Mouse (Mus musculus) olfactory bulb, adult 2 months (tissue): ENCODE measurements at regions not wholly inside any gene's neighbourhood (a gene's known extent, or its start where the extent isn't known, plus 50 kb on each side); places are given as distances from the start of the nearest gene placed in this dataset.

Source experiments
- H3K27ac ChIP-seq: fragments of 200-500 bp; 2 replicates; pipeline ENCODE4 v1.5.1; 2012; ENCODE audit warnings: low read depth, low read length; ENCODE audit not compliant: insufficient read depth
- H3K4me1 ChIP-seq: fragments of 200-500 bp; 2 replicates; pipeline ENCODE4 v1.6.1; 2012; ENCODE audit warnings: low read length; ENCODE audit not compliant: control insufficient read depth, insufficient read depth
- H3K4me3 ChIP-seq: fragments of 200-500 bp; 2 replicates; pipeline ENCODE4 v1.5.1; 2012; ENCODE audit warnings: mild to moderate bottlenecking, low read depth, low read length, moderate library complexity; ENCODE audit not compliant: insufficient read depth
- CTCF ChIP-seq: fragments of 200-500 bp; IDR thresholded peaks from 2 replicates; pipeline ENCODE4 v1.5.1; 2012; ENCODE audit warnings: low read depth, mild to moderate bottlenecking, low read length, moderate library complexity; ENCODE audit not compliant: insufficient read depth
- POLR2A ChIP-seq: fragments of 200-500 bp; IDR thresholded peaks from 2 replicates; pipeline ENCODE4 v1.6.1; 2012; ENCODE audit warnings: mild to moderate bottlenecking, low read depth, low read length, moderate library complexity; ENCODE audit not compliant: insufficient read depth
- WGBS: fragments of 180-500 bp; shearing (Covaris S2); methylation state at CpG from one replicate; pipeline ENCODE4 v1.1.7; 2018; 5-methylcytosine and 5-hydroxymethylcytosine counted together

DNA sequence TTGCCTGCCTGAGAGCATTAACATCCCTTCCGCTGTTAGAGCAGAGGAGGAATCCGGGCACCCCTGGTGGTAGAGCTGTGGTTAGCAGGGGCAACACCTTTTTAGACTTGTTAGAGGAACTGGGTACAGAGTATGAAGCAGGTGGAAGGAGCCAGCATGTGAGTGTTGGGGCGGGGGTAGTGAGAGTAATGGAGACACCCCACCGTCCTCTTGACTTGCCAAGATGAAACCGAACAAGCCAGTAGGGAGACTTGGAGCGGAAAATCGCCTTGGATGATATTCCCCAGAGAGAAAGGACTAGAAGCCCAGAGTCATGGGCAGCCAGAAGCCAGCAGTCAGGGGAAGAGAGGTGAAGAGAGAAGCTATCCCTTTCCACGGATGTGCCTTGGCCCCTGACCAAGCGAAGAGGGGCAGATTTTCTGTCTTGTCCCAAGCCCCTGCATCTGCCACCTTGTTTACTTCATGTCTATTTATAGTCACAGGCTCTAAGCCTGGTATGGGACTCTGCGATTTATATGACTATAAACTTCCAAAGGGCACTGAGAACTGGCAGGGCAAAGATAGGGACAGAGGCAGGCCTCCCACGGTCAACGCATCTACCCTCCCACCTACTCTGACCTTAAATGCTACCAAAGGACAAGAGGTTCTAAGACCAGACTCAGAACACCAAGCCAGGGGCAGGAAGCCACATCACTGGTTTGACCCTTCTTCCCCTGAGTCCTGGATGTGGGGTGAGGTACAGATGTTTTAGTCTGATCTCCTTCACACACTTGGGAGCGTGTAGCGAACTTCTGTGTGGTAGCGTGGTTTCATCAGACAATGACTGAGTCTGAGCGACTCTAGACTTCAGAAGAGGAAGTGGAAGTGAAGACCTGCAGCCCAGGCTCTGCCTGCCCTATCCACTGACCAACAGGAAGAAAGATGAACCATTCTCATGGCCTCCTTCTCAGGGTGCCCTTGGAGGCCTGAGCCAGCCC is 55.9 kb upstream of the Btrc start:
- no peak overlapping the region for H3K4me3 ChIP-seq
- peaks cover 23% of the 10 kb centered on the region for H3K4me1 ChIP-seq
- WGBS: 66% methylated on average over 16 of the region's 16 CpGs
- TF ChIP-seq CTCF (no peak), POLR2A (no peak)
- H3K27ac ChIP-seq: no peak overlapping the region

GRCm38 (mm10) chr19:45308676-45309275 is 54.8 kb upstream of the Btrc start:
- Histone ChIP-seq H3K4me3 (no peak overlapping the region), H3K4me1 (peaks cover 24% of the 10 kb centered on the region), H3K27ac (no peak overlapping the region)
- TF ChIP-seq POLR2A (no peak), CTCF (no peak)
- 63% methylated on average over 8 of the region's 8 CpGs for WGBS

DNA sequence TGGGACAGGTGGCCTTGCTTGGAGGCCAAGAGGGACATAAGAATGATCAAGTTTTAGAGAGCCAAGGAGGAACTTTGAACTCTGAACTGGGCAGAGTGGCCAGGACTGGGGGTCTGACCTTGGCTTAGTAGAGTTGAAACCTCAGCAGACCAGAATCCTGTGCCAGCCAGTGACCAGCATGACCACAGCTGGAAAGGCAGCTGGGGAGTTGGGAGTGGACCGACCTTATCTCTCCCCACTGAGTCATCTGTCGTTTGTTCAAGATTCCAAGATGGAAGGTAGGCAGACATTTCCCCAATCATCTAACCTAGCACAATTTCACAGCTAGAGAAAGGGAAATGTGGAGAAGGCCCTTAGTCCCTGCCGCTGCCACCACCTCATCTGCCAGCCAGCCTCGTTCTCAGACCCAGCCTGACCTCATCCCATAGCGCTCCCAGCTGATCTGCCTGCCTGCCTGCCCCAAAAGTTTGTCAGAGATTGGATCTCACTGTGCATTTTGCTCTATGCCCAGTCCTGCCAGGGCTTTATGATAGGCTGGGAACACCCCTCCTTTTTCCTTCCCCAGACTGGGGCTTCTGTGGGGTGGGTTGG is 53.1 kb upstream of the Btrc start:
- Histone ChIP-seq H3K4me1 (peaks cover 19% of the 10 kb centered on the region), H3K27ac (no peak overlapping the region), H3K4me3 (no peak overlapping the region)
- 57% methylated on average over 5 of the region's 5 CpGs for WGBS
- no peak for TF ChIP-seq POLR2A
- TF ChIP-seq CTCF: no peak

GRCm38 (mm10) chr19:45310944-45311603 is 52.5 kb upstream of the Btrc start:
- 22% methylated on average over 15 of the region's 15 CpGs for WGBS
- Histone ChIP-seq H3K4me3 (no peak overlapping the region), H3K27ac (no peak overlapping the region), H3K4me1 (peaks cover 19% of the 10 kb centered on the region)
- TF ChIP-seq POLR2A (no peak), CTCF (no peak)

DNA sequence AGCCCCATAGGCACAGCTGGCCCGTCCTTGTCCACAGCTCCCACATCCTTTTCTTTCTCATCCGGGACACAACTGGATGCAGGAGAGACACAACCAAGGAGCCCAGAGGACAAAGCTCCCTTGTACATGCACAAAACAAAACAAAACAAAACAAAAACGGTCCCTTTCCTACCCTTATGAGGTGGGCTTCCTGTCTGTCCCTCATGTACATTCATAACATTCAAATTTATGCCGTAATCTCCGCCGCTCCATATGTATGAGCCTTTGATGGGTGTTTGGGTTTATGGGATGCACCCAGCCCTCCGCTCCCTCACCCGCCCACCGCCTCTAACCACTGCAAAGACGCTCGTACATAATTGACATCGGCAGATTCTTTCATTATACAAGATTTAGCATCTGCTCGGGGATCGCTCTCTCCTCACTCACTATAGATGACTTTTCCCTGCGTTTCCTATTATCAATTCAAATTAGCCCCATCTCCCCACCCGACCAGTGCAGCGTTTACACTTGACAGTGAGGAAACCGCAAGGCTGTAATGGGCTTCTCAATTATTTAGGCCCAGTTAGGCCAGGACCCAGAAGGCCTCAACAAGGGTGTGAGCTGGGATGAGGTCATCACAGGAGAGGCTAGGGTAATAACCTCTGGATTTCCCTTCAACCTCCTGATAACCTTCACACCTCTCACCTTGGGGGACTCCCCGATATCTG is 51.5 kb upstream of the Btrc start:
- WGBS: 68% methylated on average over 19 of the region's 19 CpGs
- H3K27ac ChIP-seq: no peak overlapping the region

DNA sequence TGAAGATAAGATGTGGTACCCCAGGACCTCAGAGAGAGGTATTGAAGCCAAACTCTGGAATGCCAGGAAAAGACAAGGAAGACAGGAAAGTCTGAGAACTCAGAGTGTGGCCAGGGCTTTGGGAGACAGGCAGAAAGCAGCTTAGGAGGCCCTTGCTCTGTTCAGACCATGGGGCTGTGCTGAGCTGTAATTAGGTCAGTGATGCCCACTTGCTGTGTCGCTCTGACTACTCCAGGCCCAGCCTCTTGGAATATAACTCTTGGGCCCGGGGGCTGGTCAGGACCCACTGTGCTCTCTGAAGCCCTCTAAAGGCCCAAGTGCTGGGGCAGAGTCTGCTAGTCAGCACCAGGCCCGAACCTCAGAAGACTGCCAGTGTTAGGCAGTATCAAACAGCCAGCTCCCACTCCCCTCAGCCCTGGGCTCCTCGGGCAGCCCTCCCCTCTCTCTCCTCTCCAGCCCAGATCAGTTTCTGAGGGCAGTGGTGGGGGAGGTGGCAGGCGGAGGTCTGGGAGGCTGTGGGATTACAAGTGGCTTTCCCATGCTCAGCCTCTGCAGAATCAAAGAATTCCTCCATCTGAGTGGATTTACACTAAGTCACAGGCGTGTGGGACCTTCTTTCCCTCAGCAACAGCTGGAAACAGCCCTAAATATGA is 50.7 kb upstream of the Btrc start:
- 58% methylated on average over 6 of the region's 6 CpGs for WGBS

More for the DNA sequence above, 51.5 kb upstream of the Btrc start:
- H3K4me3 ChIP-seq: no peak overlapping the region
- TF ChIP-seq CTCF: no peak
- no peak for TF ChIP-seq POLR2A
- H3K4me1 ChIP-seq: peaks cover 19% of the 10 kb centered on the region

More for the DNA sequence above, 50.7 kb upstream of the Btrc start:
- no peak for TF ChIP-seq CTCF
- no peak for TF ChIP-seq POLR2A
- Histone ChIP-seq H3K4me1 (peaks cover 25% of the 10 kb centered on the region), H3K27ac (peak overlapping the region; percentile 15; the same call in 1 of the 2 replicates), H3K4me3 (no peak overlapping the region)
